Mouse (Mus musculus) lung, adult 2 months (tissue): ENCODE measurements around the gene Mturn. TPM values are rescaled to one million over a fixed set of nuclear protein-coding genes. Genes with fewer than 3 reads are reported as not detected.

ENCODE experiments used
- DNase-seq: peaks from one replicate; pipeline ENCODE4 v3.0.0; 2022
- H3K4me1 ChIP-seq: fragments of 200-500 bp; 2 replicates; pipeline ENCODE4 v1.6.1; 2011; ENCODE audit warnings: low read length; ENCODE audit not compliant: control insufficient read depth, insufficient read depth
- H3K4me3 ChIP-seq: fragments of 200-500 bp; replicated peaks from 2 replicates; pipeline ENCODE3; 2011; ENCODE audit warnings: low read depth, mild to moderate bottlenecking, control low read depth, low read length; ENCODE audit errors: extremely low read depth
- CTCF ChIP-seq: fragments of 200-500 bp; IDR thresholded peaks from 2 replicates; pipeline ENCODE4 v1.5.1; 2011; ENCODE audit warnings: mild to moderate bottlenecking, low read length, control low read depth; ENCODE audit not compliant: insufficient read depth
- POLR2A ChIP-seq: fragments of 200-500 bp; IDR thresholded peaks from 2 replicates; pipeline ENCODE4 v1.6.1; 2011; ENCODE audit warnings: low read depth, mild to moderate bottlenecking, control low read depth, low read length, borderline replicate concordance; ENCODE audit errors: extremely low read depth
- WGBS: fragments of 180-500 bp; shearing (Covaris S2); methylation state at CpG from one replicate; pipeline ENCODE4 v1.1.7; 2018; 5-methylcytosine and 5-hydroxymethylcytosine counted together
- polyA plus RNA-seq: library from polyadenylated mRNA; depleted of rRNA; stranded (reverse); fragments of >200 nt; gene quantifications from 2 replicates; pipeline ENCODE4 v1.2.3, GENCODE M21; 2012

Mturn gene
- polyA plus RNA-seq, 1 experiment, result 9.5 TPM

- Histone ChIP-seq H3K4me3 (no peak overlapping the region), H3K4me1 (no peaks in the 10 kb centered on the region)
- TF ChIP-seq CTCF, result no peak
- no peak for TF ChIP-seq POLR2A
- 88% methylated on average over 6 of the region's 6 CpGs for WGBS
- DNase-seq, result no peak
Observed at GRCm38 (mm10) chr6:54693286-54693685, 11.9 kb downstream of the Mturn start.

DNA sequence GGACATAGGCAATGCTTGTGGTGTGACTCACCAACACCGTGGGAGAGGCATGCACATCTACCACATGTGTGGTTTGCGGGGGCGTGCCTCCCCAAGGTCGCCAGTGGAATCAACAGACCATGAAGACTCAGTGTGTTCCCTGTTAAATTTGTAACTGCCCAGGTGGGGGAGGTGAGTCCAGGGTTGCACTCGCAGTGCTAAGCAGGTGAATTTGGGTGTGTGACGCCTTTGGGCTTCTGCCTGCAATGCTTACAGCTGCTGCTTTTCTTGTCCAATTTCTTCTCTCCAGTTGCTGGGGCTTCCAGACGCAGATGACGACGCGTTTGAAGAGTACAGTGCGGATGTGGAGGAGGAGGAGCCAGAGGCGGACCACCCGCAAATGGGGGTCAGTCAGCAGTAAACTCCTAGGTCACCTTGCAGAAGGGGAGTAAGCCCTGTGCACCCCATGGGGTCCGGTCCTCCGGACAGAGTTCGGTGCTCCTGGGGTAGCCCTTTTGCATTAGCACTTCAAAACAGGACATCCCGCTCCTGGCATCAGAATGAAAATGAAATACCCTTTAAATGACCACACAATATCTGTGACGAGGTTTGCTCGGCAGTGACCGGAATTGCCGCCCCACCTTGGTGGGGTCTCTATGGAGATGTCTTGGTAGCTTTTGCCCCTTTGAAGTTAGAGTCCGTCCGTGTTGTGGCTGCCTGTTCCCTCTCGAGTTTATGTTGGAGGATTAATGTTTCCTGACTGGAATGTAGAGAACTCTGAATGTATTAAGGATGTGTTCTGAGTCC lies 17.5 kb downstream of the Mturn start:
- TF ChIP-seq POLR2A, result no peak
- TF ChIP-seq CTCF, result no peak
- 5% methylated on average over 24 of the region's 24 CpGs for WGBS
- peaks cover 4% of the 10 kb centered on the region for H3K4me1 ChIP-seq
- H3K4me3 ChIP-seq, result peak overlapping the region; percentile 42
- DNase-seq, result peak; percentile 47

DNA sequence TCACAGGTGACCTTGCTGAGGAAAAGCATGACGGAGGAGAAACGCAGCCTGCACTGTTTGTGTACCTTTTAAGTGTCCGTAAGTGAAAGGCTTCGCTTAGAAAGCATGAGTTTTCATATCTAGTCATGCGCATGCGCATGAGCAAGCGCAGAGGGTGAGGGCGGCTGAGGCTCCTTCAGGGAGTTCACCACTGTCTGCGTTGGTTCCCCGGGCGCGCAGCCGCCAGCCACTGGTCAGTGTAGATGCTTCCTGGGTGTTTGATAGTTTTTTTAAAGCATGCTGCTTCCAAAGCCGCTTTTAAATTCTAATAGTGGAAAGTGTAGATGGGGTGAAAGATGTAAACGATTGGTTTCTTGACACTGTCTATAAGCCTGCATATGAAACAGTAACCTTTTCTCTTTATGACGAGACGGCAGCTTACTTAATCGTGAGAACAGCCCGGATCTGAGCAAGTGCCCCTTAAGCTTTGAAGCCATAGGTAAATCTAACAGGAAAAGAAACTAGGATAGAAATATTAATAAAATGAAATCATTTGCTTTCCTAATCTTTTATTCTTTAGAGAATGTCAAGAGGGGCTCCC lies 18.1 kb downstream of the Mturn start:
- 2% methylated on average over 19 of the region's 19 CpGs for WGBS
- peak; percentile 68 for DNase-seq
- TF ChIP-seq CTCF (no peak), POLR2A (no peak)
- H3K4me1 ChIP-seq, result peaks cover 4% of the 10 kb centered on the region
- H3K4me3 ChIP-seq, result peak overlapping the region; percentile 42

DNA sequence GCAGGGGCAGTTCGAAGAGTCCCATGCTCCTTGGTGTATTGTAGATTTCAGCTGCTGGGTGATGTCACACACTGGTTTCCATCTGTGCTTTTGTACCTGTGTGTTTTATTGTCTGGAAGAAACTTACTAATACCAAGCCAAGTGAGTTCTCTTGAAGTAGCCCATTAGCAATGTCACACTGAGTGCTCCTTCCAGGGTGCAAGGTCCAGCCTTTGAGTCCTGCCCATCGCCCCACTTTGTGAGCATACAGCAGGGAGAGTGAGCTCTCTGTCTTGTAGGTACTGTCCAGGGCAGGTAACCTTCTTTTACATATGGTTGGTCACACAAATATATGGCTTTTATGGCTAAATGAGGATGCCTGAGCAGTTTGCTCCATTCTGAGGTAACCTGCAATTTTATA lies 19.1 kb downstream of the Mturn start:
- WGBS, result 100% methylated on average over 2 of the region's 2 CpGs
- TF ChIP-seq CTCF, result no peak
- TF ChIP-seq POLR2A, result no peak
- peaks cover 4% of the 10 kb centered on the region for H3K4me1 ChIP-seq
- DNase-seq, result no peak
- H3K4me3 ChIP-seq, result no peak overlapping the region

DNA sequence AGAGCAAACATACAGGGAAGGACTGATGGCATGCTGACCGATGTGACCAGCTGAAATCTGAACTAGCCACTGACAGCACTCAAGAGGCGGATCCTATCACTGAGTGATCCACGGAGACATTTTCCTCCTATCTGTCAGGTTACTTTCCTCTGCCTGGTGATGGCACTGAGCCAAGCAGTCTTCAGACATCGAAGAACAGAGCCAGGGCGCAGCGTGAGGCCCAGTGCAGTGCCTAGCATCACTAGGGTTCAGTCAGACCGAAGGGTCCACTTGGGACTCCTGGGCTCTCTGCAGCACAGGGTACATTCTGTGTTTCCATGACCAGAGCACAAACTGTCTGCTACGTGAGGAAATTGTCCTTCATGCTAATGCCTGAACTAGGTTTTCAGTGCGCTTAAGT lies 20.5 kb downstream of the Mturn start:
- no peak for DNase-seq
- Histone ChIP-seq H3K4me3 (no peak overlapping the region), H3K4me1 (peaks cover 7% of the 10 kb centered on the region)
- TF ChIP-seq CTCF, result no peak
- TF ChIP-seq POLR2A, result no peak
- WGBS, result 74% methylated on average over 9 of the region's 9 CpGs

GRCm38 (mm10) chr6:54703633-54704538 lies 22.5 kb downstream of the Mturn start:
- WGBS, result 49% methylated on average over 14 of the region's 14 CpGs

GRCm38 (mm10) chr6:54704539-54704845 lies 23.1 kb downstream of the Mturn start:
- WGBS, result 50% methylated on average over 6 of the region's 6 CpGs
- DNase-seq, result no peak
- Histone ChIP-seq H3K4me1 (0 out of 2 replicates have a peak, but pooled peaks cover 2% of the 10 kb centered on the region), H3K4me3 (no peak overlapping the region)
- no peak for TF ChIP-seq POLR2A
- no peak for TF ChIP-seq CTCF

More at GRCm38 (mm10) chr6:54703633-54704538, 22.5 kb downstream of the Mturn start:
- Histone ChIP-seq H3K4me3 (no peak overlapping the region), H3K4me1 (peaks cover 4% of the 10 kb centered on the region)
- no peak for DNase-seq
- TF ChIP-seq POLR2A (no peak), CTCF (no peak)

- 47% methylated on average over 5 of the region's 5 CpGs for WGBS
- 0 out of 2 replicates have a peak, but pooled peaks cover 2% of the 10 kb centered on the region for H3K4me1 ChIP-seq
- H3K4me3 ChIP-seq, result no peak overlapping the region
- no peak for DNase-seq
- no peak for TF ChIP-seq CTCF
- no peak for TF ChIP-seq POLR2A
Observed at GRCm38 (mm10) chr6:54704847-54705246, 23.4 kb downstream of the Mturn start.

DNA sequence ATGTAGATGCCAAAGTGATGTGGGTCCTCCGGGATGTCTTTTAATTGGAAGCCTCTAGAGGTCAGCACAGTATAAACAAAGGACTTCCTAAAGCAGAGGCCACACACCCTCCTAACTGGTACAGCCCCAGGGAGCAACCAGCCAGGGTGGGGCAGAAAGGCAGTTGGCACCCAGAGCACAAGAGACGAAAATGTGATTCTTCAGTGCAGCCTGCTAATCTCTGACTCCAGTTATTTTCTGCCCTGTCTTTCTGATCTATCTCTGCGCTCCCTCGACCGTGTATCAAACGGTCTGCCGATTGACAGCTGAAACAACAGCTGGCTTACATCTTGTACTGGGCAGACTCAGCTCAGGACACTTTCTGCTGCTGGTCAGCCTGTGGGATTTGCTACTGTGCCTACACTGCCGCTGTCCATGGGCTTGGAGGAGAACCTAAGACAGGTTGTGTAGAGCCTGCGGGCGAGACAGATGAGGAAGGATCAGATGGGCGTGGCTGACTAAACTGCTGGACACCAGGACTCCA lies 24.0 kb downstream of the Mturn start:
- peak; percentile 26 for DNase-seq
- WGBS, result 15% methylated on average over 11 of the region's 11 CpGs

More for the DNA sequence above, 24.0 kb downstream of the Mturn start:
- TF ChIP-seq POLR2A (no peak), CTCF (peak; percentile 52)
- Histone ChIP-seq H3K4me3 (peak overlapping the region; percentile 0), H3K4me1 (0 out of 2 replicates have a peak, but pooled peaks cover 2% of the 10 kb centered on the region)
